Mouse (Mus musculus) bone marrow, adult 2 months (tissue): Measurements from ENCODE around the gene Slc36a4.

Experiments used
- CTCF ChIP-seq: fragments of 200-500 bp; IDR thresholded peaks from 2 replicates; pipeline ENCODE4 v1.5.1; 2011; ENCODE audit warnings: low read length, control low read depth; ENCODE audit not compliant: control insufficient read depth, insufficient read depth
- POLR2A ChIP-seq: fragments of 200-500 bp; IDR thresholded peaks from 2 replicates; pipeline ENCODE4 v1.6.1; 2011; ENCODE audit warnings: low read depth, mild to moderate bottlenecking, control low read depth, low read length, borderline replicate concordance; ENCODE audit not compliant: control insufficient read depth

GRCm38 (mm10) chr9:15772766-15773165 lies 63.2 kb downstream of the Slc36a4 start:
- TF ChIP-seq CTCF (no peak), POLR2A (no peak)
